Mouse (Mus musculus): ENCODE results near the gene Shb. TPM values are rescaled to one million over a fixed set of nuclear protein-coding genes. Genes with fewer than 3 reads are reported as not detected.

Gene Shb
- total and polyA plus RNA-seq, 3 experiments, result 7.7 to 15.5 (median 8.6) TPM

GRCm38 (mm10) chr4:45408427-45409132, 123.7 kb downstream of the Shb start, which contains the start of gene Slc25a51 (continued):
- TF ChIP-seq RAD21 (IDR thresholded peaks at IDR 0.05; ENCODE audit: low read depth, low read length) (no peak), NRF1 (IDR thresholded peaks at IDR 0.05; ENCODE audit: low read depth, low read length) (peak; percentile 86), POLR2A (IDR thresholded peaks at IDR 0.05; ENCODE audit: low read depth, low read length) (peak; percentile 91), KAT2A (IDR thresholded peaks at IDR 0.05; ENCODE audit: insufficient replicate concordance, low read length) (peak; percentile 61; the same call in 1 of the 2 replicates), ELF1 (IDR thresholded peaks at IDR 0.05; ENCODE audit: low read depth, low read length) (peak; percentile 60), CHD1 (IDR thresholded peaks at IDR 0.05; ENCODE audit: low read depth, low read length) (no peak), JUND (conservative IDR thresholded peaks at IDR 0.05; ENCODE audit: low read depth, low read length) (no peak), MEF2A (IDR thresholded peaks at IDR 0.05; ENCODE audit: borderline replicate concordance, low read depth, low read length) (peak; percentile 25; the same call in 1 of the 2 replicates), RCOR1 (conservative IDR thresholded peaks at IDR 0.05; ENCODE audit: low read depth, low read length) (no peak), SMC3 (IDR thresholded peaks at IDR 0.05; ENCODE audit: low read depth, low read length) (no peak), MXI1 (IDR thresholded peaks at IDR 0.05; ENCODE audit: low read depth, low read length) (peak; percentile 75; the same call in 1 of the 2 replicates), ZKSCAN1 (IDR thresholded peaks at IDR 0.05; ENCODE audit: borderline replicate concordance, low read depth, low read length) (no peak), E2F4 (IDR thresholded peaks at IDR 0.05; ENCODE audit: insufficient replicate concordance, low read depth, low read length) (no peak), USF1 (IDR thresholded peaks at IDR 0.05; ENCODE audit: low read depth, low read length) (peak; percentile 94)

GRCm38 (mm10) chr4:45407703-45408334, 124.5 kb downstream of the Shb start:
- Histone ChIP-seq H3K9me3 (replicated peaks; ENCODE audit: low read length) (no peaks in the 10 kb centered on the region), H3K4me3 (replicated peaks in 1 of 3; ENCODE audit: low read depth in 2 of 3, low read length in 2 of 3, poor library complexity in 1 of 3) (peak overlapping the region; percentile 49 to 95 (median 93)), H3K9ac (ENCODE audit: insufficient read depth, low read depth) (peak overlapping the region; percentile 99), H3K4me2 (ENCODE audit: insufficient read depth, low read depth, poor library complexity, severe bottlenecking) (peak overlapping the region; percentile 93), H3K27me3 (replicated peaks) (no peaks in the 10 kb centered on the region), H3K4me1 (ENCODE audit: control insufficient read depth in 1 of 2, insufficient read depth in 2 of 2) (peaks cover 15 to 48% of the 10 kb centered on the region in 2 experiments), H3K79me2 (replicated peaks; ENCODE audit: control insufficient read depth, extremely low read depth, insufficient read depth, poor library complexity, severe bottlenecking) (peaks cover 27% of the 10 kb centered on the region), H3K27ac (ENCODE audit: insufficient read depth, low read depth) (peak overlapping the region; percentile 84), H3K36me3 (replicated peaks in 1 of 2; ENCODE audit: control insufficient read depth in 1 of 2, insufficient read depth in 1 of 2, low read length in 1 of 2) (peaks cover 14 to 19% of the 10 kb centered on the region in 2 experiments)
- in situ Hi-C loops (cut with MboI; ENCODE audit: low pct_ligation_motif_present, low pct_unique_long_range_greater_than_20kb, low sequenced_read_pairs), result loop anchor here (10.0 kb wide), 1 partner anchor 303 kb away; the partner anchor contains the start of gene Tomm5
- TF ChIP-seq MAFK (IDR thresholded peaks at IDR 0.05; ENCODE audit: insufficient replicate concordance, low read length), result peak; percentile 86
- no peak for TF ChIP-seq SMC3 (IDR thresholded peaks at IDR 0.05; ENCODE audit: low read depth, low read length)
- TF ChIP-seq MEF2A (IDR thresholded peaks at IDR 0.05; ENCODE audit: borderline replicate concordance, low read depth, low read length), result peak; percentile 26; the same call in 1 of the 2 replicates
- TF ChIP-seq EP300 (IDR thresholded peaks at IDR 0.05; ENCODE audit: low read length), result peak; percentile 46; the same call in 1 of the 2 replicates
- TF ChIP-seq ETS1 (conservative IDR thresholded peaks at IDR 0.05; ENCODE audit: low read depth, low read length), result peak; percentile 89
- TF ChIP-seq MYC (IDR thresholded peaks at IDR 0.05; ENCODE audit: low read depth, low read length), result no peak
- TF ChIP-seq BHLHE40 (IDR thresholded peaks at IDR 0.05; ENCODE audit: low read depth, low read length), result 0 out of 2 replicates have a peak, but pooled peaks have one; percentile 35
- no peak for TF ChIP-seq MAX (IDR thresholded peaks at IDR 0.05; ENCODE audit: low read length)
- TF ChIP-seq POLR2A (IDR thresholded peaks at IDR 0.05; ENCODE audit: low read depth, low read length), result no peak
- TF ChIP-seq MAZ (IDR thresholded peaks at IDR 0.05; ENCODE audit: low read depth, low read length), result no peak
- DNase-seq (ENCODE audit: extremely low read depth), result peak; percentile 53
- dilution Hi-C loops (cut with MboI; ENCODE audit: extremely low pct_ligation_motif_present, extremely low pct_unique_long_range_greater_than_20kb, low sequenced_read_pairs), result no loop called here

All from CH12.LX (cell line).